Mouse (Mus musculus) MEL (cell line): Measurements from ENCODE around the gene Pgs1. TPM values are rescaled to one million over a fixed set of nuclear protein-coding genes. Genes with fewer than 3 reads are reported as not detected.

ENCODE experiments used
- DNase-seq: peaks from one replicate; pipeline ENCODE4 v3.0.0; 2011; ENCODE audit warnings: low read depth, low spot score
- H3K27ac ChIP-seq: 2 replicates; pipeline ENCODE4 v1.5.1; 2012; ENCODE audit warnings: low read depth, mild to moderate bottlenecking, control low read depth, low read length, moderate library complexity; ENCODE audit not compliant: control insufficient read depth
- H3K27me3 ChIP-seq, 2 experiments: fragments of 150-350 bp in 1 of 2; sonication (generic) in 1 of 2; 2 replicates each; pipeline ENCODE4 v1.6.1; 2012; ENCODE audit warnings: low read length in 2 of 2, mild to moderate bottlenecking in 2 of 2, improper control_type of control experiment in 1 of 2, moderate library complexity in 1 of 2; ENCODE audit not compliant: insufficient read depth in 2 of 2, control insufficient read depth in 1 of 2
- H3K36me3 ChIP-seq, 2 experiments: 2 replicates each; pipeline ENCODE4 v1.6.1; 2012 to 2014; ENCODE audit warnings: low read length in 2 of 2, improper control_type of control experiment in 1 of 2, inconsistent platforms in 1 of 2, mild to moderate bottlenecking in 1 of 2; ENCODE audit not compliant: insufficient read depth in 2 of 2, control insufficient read depth in 1 of 2
- H3K4me1 ChIP-seq, 2 experiments: fragments of 150-350 bp in 1 of 2; sonication (generic) in 1 of 2; 2 replicates each; pipeline ENCODE4 v1.6.1; 2012; ENCODE audit warnings: low read length in 2 of 2, improper control_type of control experiment in 1 of 2, mild to moderate bottlenecking in 1 of 2; ENCODE audit not compliant: insufficient read depth in 2 of 2, control insufficient read depth in 1 of 2
- H3K4me3 ChIP-seq, 2 experiments: fragments of 150-350 bp in 1 of 2; sonication (generic) in 1 of 2; 2 replicates each; pipeline ENCODE4 v1.5.1; 2012; ENCODE audit warnings: low read depth in 2 of 2, low read length in 2 of 2, mild to moderate bottlenecking in 2 of 2, moderate library complexity in 2 of 2, control low read depth in 1 of 2, improper control_type of control experiment in 1 of 2; ENCODE audit not compliant: control insufficient read depth in 1 of 2, insufficient read depth in 1 of 2
- H3K79me2 ChIP-seq: 2 replicates; pipeline ENCODE4 v1.6.1; 2012; ENCODE audit warnings: mild to moderate bottlenecking, low read length, moderate library complexity; ENCODE audit not compliant: control insufficient read depth, poor library complexity, insufficient read depth
- H3K9ac ChIP-seq: 2 replicates; pipeline ENCODE4 v1.6.1; 2012; ENCODE audit warnings: low read depth, mild to moderate bottlenecking, control low read depth, low read length, moderate library complexity; ENCODE audit not compliant: control insufficient read depth, poor library complexity, severe bottlenecking
- H3K9me3 ChIP-seq: fragments of 150-350 bp; sonication (generic); replicated peaks from 2 replicates; pipeline ENCODE4 v1.6.1; 2012; ENCODE audit warnings: mild to moderate bottlenecking, low read length, improper control_type of control experiment, moderate library complexity; ENCODE audit not compliant: insufficient read depth
- BHLHE40 ChIP-seq: IDR thresholded peaks from 2 replicates; pipeline ENCODE4 v1.6.1; 2012; ENCODE audit warnings: low read depth, mild to moderate bottlenecking, inconsistent platforms, low read length, improper control_type of control experiment, borderline replicate concordance
- CHD1 ChIP-seq: IDR thresholded peaks from 2 replicates; pipeline ENCODE4 v1.6.1; 2012; ENCODE audit warnings: low read depth, mild to moderate bottlenecking, inconsistent platforms, low read length, improper control_type of control experiment
- CHD2 ChIP-seq: IDR thresholded peaks from 2 replicates; pipeline ENCODE4 v1.6.1; 2011; ENCODE audit warnings: low read length, improper control_type of control experiment
- CTCF ChIP-seq, 3 experiments: IDR thresholded peaks in 2 of 3; conservative IDR thresholded peaks in 1 of 3; 2 replicates each; pipeline ENCODE4 v1.5.1; 2011 to 2012; ENCODE audit warnings: low read length in 3 of 3, low read depth in 2 of 3, mild to moderate bottlenecking in 2 of 3, improper control_type of control experiment in 1 of 3, inconsistent platforms in 1 of 3, mixed read lengths in 1 of 3, moderate library complexity in 1 of 3; ENCODE audit not compliant: control insufficient read depth in 1 of 3, insufficient read depth in 1 of 3, poor library complexity in 1 of 3, severe bottlenecking in 1 of 3
- JUND ChIP-seq: IDR thresholded peaks from 2 replicates; pipeline ENCODE4 v1.6.1; 2011; ENCODE audit warnings: low read depth, mild to moderate bottlenecking, improper control_type of control experiment, low read length
- MAX ChIP-seq: IDR thresholded peaks from 2 replicates; pipeline ENCODE4 v1.6.1; 2011; ENCODE audit warnings: low read length, improper control_type of control experiment
- MEF2A ChIP-seq: IDR thresholded peaks from 2 replicates; pipeline ENCODE4 v1.6.1; 2014; ENCODE audit warnings: low read depth, mild to moderate bottlenecking, inconsistent platforms, low read length, improper control_type of control experiment; ENCODE audit not compliant: poor library complexity, insufficient replicate concordance, severe bottlenecking; ENCODE audit errors: extremely low read depth
- MYB ChIP-seq: IDR thresholded peaks from 2 replicates; pipeline ENCODE4 v1.6.1; 2011; ENCODE audit warnings: mild to moderate bottlenecking, low read depth, low read length, improper control_type of control experiment
- MYC ChIP-seq: IDR thresholded peaks from 2 replicates; pipeline ENCODE4 v1.6.1; 2011; ENCODE audit warnings: low read depth, mild to moderate bottlenecking, low read length, improper control_type of control experiment, moderate library complexity
- NELFE ChIP-seq: IDR thresholded peaks from 2 replicates; pipeline ENCODE4 v1.6.1; 2011; ENCODE audit warnings: low read depth, low read length, improper control_type of control experiment
- POLR2A ChIP-seq, 2 experiments: IDR thresholded peaks; 2 replicates each; pipeline ENCODE4 v1.6.1; 2011 to 2012; ENCODE audit warnings: low read length in 2 of 2, mild to moderate bottlenecking in 2 of 2, control low read depth in 1 of 2, improper control_type of control experiment in 1 of 2, low read depth in 1 of 2, moderate library complexity in 1 of 2; ENCODE audit not compliant: control insufficient read depth in 1 of 2, insufficient read depth in 1 of 2, poor library complexity in 1 of 2
- POLR2AphosphoS2 ChIP-seq: IDR thresholded peaks from 2 replicates; pipeline ENCODE4 v1.6.1; 2011; ENCODE audit warnings: low read length, improper control_type of control experiment
- RAD21 ChIP-seq: IDR thresholded peaks from 2 replicates; pipeline ENCODE4 v1.6.1; 2011; ENCODE audit warnings: mild to moderate bottlenecking, low read depth, low read length, improper control_type of control experiment
- SMC3 ChIP-seq: IDR thresholded peaks from 2 replicates; pipeline ENCODE4 v1.6.1; 2011; ENCODE audit warnings: low read depth, low read length, improper control_type of control experiment
- TCF12 ChIP-seq: IDR thresholded peaks from 2 replicates; pipeline ENCODE4 v1.6.1; 2014; ENCODE audit warnings: low read depth, mild to moderate bottlenecking, inconsistent platforms, low read length, improper control_type of control experiment, moderate library complexity
- USF2 ChIP-seq, 2 experiments: IDR thresholded peaks; 2 replicates each; pipeline ENCODE4 v1.6.1; 2011 to 2012; ENCODE audit warnings: improper control_type of control experiment in 2 of 2, low read length in 2 of 2, borderline replicate concordance in 1 of 2, inconsistent platforms in 1 of 2, low read depth in 1 of 2, mild to moderate bottlenecking in 1 of 2; ENCODE audit not compliant: insufficient read depth in 1 of 2
- ZC3H11A ChIP-seq: IDR thresholded peaks from 2 replicates; pipeline ENCODE4 v1.6.1; 2012; ENCODE audit warnings: low read depth, mild to moderate bottlenecking, inconsistent platforms, low read length, improper control_type of control experiment
- polyA plus RNA-seq, 2 experiments: library from polyadenylated mRNA; stranded (reverse) in 1 of 2; unstranded in 1 of 2; fragments of >175 nt in 1 of 2; fragments of >200 nt in 1 of 2; gene quantifications; 2 replicates each; pipeline versions ENCODE4 v1.2.1 to v1.2.4; 2012; ENCODE audit warnings: low replicate concordance in 2 of 2, low read depth in 1 of 2; ENCODE audit not compliant: insufficient read length in 2 of 2, insufficient read depth in 1 of 2, missing spikeins in 1 of 2
- total RNA-seq: library from RNA; depleted of rRNA; stranded (reverse); fragments of 300-350 nt; gene quantifications from 2 replicates; pipeline ENCODE4 v1.2.3, GENCODE M21; 2012

Pgs1 gene
- total and polyA plus RNA-seq, 3 experiments, result 48.6 to 61.6 TPM; not detected in 1

- Histone ChIP-seq H3K27me3 (no peaks in the 10 kb centered on the region), H3K4me1 (no peaks in the 10 kb centered on the region)
- no peak for TF ChIP-seq BHLHE40
- no peak for TF ChIP-seq POLR2AphosphoS2
- TF ChIP-seq ZC3H11A, result no peak
- no peak for TF ChIP-seq TCF12
- TF ChIP-seq USF2 (IDR thresholded peaks at IDR 0.05; ENCODE audit: borderline replicate concordance in 1 of 2, insufficient read depth in 1 of 2, low read depth in 1 of 2, low read length in 2 of 2), result no peak
- no peak for TF ChIP-seq MAX
- no peak for TF ChIP-seq CHD2
- TF ChIP-seq POLR2A (IDR thresholded peaks at IDR 0.05; ENCODE audit: control insufficient read depth in 1 of 2, insufficient read depth in 1 of 2, low read depth in 1 of 2, low read length in 2 of 2, poor library complexity in 1 of 2), result no peak
- TF ChIP-seq MYB, result no peak
- no peak for TF ChIP-seq JUND
- no peak for TF ChIP-seq MYC
- no peak for TF ChIP-seq RAD21
- TF ChIP-seq, all 39 proteins: peak for 0
- H3K4me3 ChIP-seq, result no peak overlapping the region
- no peaks in the 10 kb centered on the region for H3K79me2 ChIP-seq
- no peak for DNase-seq
- no peak overlapping the region for H3K9ac ChIP-seq
- H3K27ac ChIP-seq, result no peak overlapping the region
- H3K36me3 ChIP-seq, result peaks cover 0 to 10% of the 10 kb centered on the region in 2 experiments; a peak in 2 of 4 replicates
- H3K9me3 ChIP-seq, result no peaks in the 10 kb centered on the region
These were observed 29.5 kb downstream of the Pgs1 start for GRCm38 (mm10) chr11:118015381-118016145.

DNA sequence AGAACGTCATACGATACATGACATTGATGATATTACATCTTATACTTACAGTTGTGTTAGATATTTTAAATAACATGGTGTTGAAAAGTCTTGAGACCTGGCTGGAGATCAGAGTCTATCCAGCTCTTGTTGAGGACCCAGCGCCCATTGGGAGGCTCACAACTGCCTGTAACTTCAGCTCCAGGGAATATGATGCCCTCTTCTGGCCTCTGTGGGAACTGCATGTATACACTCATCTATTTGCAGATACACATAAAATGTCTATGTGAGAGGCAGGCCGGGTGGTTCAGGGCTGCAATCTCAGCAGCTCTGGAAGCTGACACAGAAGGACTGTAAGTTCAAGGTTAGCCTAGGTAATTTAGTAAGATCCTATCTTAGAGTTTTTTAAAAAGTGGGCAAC lies 32.2 kb downstream of the Pgs1 start:
- no peaks in the 10 kb centered on the region for H3K27me3 ChIP-seq
- peaks cover 0 to 4% of the 10 kb centered on the region in 2 experiments; a peak in 2 of 4 replicates for H3K36me3 ChIP-seq
- TF ChIP-seq SMC3, result peak; percentile 53
- TF ChIP-seq NELFE, result no peak
- TF ChIP-seq ZC3H11A, result no peak
- TF ChIP-seq MYB, result no peak
- no peak for TF ChIP-seq MEF2A
- no peak for TF ChIP-seq CHD2
- peak; percentile 53 to 81 (median 63) for TF ChIP-seq CTCF (IDR thresholded peaks at IDR 0.05 in 2 of 3, conservative IDR thresholded peaks at IDR 0.05 in 1 of 3; ENCODE audit: control insufficient read depth in 1 of 3, insufficient read depth in 1 of 3, low read depth in 2 of 3, low read length in 3 of 3, poor library complexity in 1 of 3, severe bottlenecking in 1 of 3)
- TF ChIP-seq CHD1, result no peak
- peak; percentile 30 for TF ChIP-seq RAD21
- DNase-seq, result peak; percentile 67
- H3K4me1 ChIP-seq, result no peaks in the 10 kb centered on the region
- no peak overlapping the region for H3K4me3 ChIP-seq
- H3K79me2 ChIP-seq, result no peaks in the 10 kb centered on the region
- H3K9ac ChIP-seq, result no peak overlapping the region
- H3K27ac ChIP-seq, result no peak overlapping the region
- no peaks in the 10 kb centered on the region for H3K9me3 ChIP-seq
